Mouse (Mus musculus) midbrain, embryonic 14.5 days (tissue): Measurements from ENCODE around the gene Cc2d1a. TPM values are rescaled to one million over a fixed set of nuclear protein-coding genes. Genes with fewer than 3 reads are reported as not detected.

Experiments used
- ATAC-seq: fragments of 200-750 bp; cut with Nextera tagmentation; 2 replicates; pipeline ENCODE4 v1.8.0; 2017; ENCODE audit warnings: moderate number of reproducible peaks, moderate library complexity; ENCODE audit not compliant: low FRiP score, low TSS enrichment
- DNase-seq: peaks from one replicate; pipeline ENCODE4 v3.0.0-alpha.2; 2015
- H3K27ac ChIP-seq: fragments of 300-500 bp; sonication (generic); replicated peaks from 2 replicates; pipeline ENCODE4 v1.5.1; 2014; ENCODE audit warnings: mild to moderate bottlenecking, low read depth, low read length, moderate library complexity
- H3K27me3 ChIP-seq: fragments of 300-500 bp; sonication (generic); 2 replicates; pipeline ENCODE4 v1.6.1; 2014; ENCODE audit warnings: low read length, control low read depth, mixed read lengths; ENCODE audit not compliant: control insufficient read depth, insufficient read depth
- H3K36me3 ChIP-seq: fragments of 300-500 bp; sonication (generic); 2 replicates; pipeline ENCODE4 v1.6.1; 2014; ENCODE audit warnings: low read length, control low read depth; ENCODE audit not compliant: control insufficient read depth, insufficient read depth
- H3K4me1 ChIP-seq: fragments of 300-500 bp; sonication (generic); 2 replicates; pipeline ENCODE4 v1.6.1; 2014; ENCODE audit warnings: mild to moderate bottlenecking, antibody characterized with exemption, low read length, control low read depth; ENCODE audit not compliant: control insufficient read depth, insufficient read depth
- H3K4me2 ChIP-seq: fragments of 300-500 bp; sonication (generic); 2 replicates; pipeline ENCODE4 v1.6.1; 2014; ENCODE audit warnings: mild to moderate bottlenecking, low read length, moderate library complexity
- H3K4me3 ChIP-seq: fragments of 300-500 bp; sonication (generic); replicated peaks from 2 replicates; pipeline ENCODE4 v1.5.1; 2014; ENCODE audit warnings: low read depth, low read length
- H3K9ac ChIP-seq: fragments of 300-500 bp; sonication (generic); replicated peaks from 2 replicates; pipeline ENCODE4 v1.6.1; 2014; ENCODE audit warnings: mild to moderate bottlenecking, low read length, moderate library complexity
- H3K9me3 ChIP-seq: fragments of 300-500 bp; sonication (generic); 2 replicates; pipeline ENCODE4 v1.6.1; 2016; ENCODE audit warnings: low read length, control low read depth, mixed read lengths; ENCODE audit not compliant: control insufficient read depth
- WGBS: fragments of 180-500 bp; shearing (Covaris S2); extraction: QIAGEN DNeasy Blood & Tissue Kit; methylation state at CpG from one replicate; pipeline ENCODE4 v1.1.7; 2014; 5-methylcytosine and 5-hydroxymethylcytosine counted together
- polyA plus RNA-seq: library from polyadenylated mRNA; unstranded; fragments of >200 nt; fragmentation: Nextera tagmentation; extraction: Ambion mirVana; gene quantifications from 2 replicates; pipeline ENCODE4 v1.2.1, GENCODE M21; 2014

Gene Cc2d1a
- polyA plus RNA-seq, 1 experiment from 2014 or later, result 28.9 TPM

DNA sequence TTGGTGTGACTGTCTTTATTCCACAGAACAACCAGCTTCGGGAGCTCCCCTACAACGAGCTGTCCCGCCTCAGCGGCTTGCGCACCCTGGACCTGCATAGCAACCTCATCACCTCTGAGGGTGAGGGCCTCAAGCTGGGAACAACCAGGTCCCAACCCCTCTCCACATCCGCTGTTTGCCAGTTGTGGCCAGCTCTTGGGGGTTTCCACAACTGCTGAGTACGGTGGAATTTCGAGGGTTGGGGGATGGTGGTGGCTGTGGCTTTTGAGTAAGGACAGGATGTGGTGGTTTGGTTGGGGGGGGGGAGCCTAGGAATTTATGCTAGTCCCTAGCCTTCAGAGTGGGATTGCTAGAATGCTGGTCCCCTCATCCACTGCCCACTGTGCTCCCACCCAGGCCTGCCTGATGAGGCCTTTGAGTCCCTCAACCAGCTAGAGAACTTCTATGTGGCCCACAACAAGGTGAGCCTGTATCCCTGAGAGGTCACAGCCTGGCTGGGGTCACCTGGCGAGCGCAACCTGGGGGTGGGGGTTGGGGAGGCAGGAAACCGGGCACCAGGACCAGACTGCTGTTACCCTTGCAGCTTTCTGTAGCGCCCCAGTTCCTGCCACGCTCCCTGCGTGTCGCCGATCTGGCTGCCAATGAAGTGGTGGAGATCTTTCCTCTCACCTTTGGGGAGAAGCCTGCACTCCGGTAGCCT lies 20.4 kb downstream of the Cc2d1a start:
- ATAC-seq (no peak), DNase-seq (no peak)
- Histone ChIP-seq H3K27me3 (no peaks in the 10 kb centered on the region), H3K9ac (no peak overlapping the region), H3K4me3 (no peak overlapping the region), H3K36me3 (peaks cover 10% of the 10 kb centered on the region), H3K4me1 (no peaks in the 10 kb centered on the region), H3K27ac (no peak overlapping the region), H3K4me2 (no peak overlapping the region), H3K9me3 (no peaks in the 10 kb centered on the region)
- 79% methylated on average over 17 of the region's 17 CpGs for WGBS

DNA sequence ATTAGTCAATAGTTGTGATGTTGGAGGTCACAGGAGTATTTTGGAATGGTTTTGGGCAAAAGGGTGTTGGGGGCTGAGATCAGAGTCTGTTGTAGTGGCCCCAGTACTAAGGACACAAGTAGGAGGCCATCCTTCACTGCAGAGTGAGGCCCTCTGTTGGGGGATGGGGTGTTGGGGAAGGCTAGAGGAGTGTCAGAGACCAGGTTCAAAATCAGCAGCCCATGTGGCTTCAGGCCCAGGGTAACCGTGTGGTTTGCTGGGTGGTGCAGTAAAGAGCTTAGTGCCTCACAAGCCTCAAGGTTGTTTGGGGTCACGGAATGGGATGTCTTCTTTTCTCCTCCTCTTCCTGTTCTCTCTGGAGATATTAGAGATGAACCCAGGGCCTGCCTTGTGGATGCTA lies 21.0 kb downstream of the Cc2d1a start:
- no peak overlapping the region for H3K4me2 ChIP-seq
- ATAC-seq (no peak), DNase-seq (no peak)
- H3K9ac ChIP-seq, result no peak overlapping the region
- 77% methylated on average over 2 of the region's 2 CpGs for WGBS
- H3K4me1 ChIP-seq, result no peaks in the 10 kb centered on the region
- peaks cover 4% of the 10 kb centered on the region; the same call in 1 of the 2 replicates for H3K36me3 ChIP-seq
- no peaks in the 10 kb centered on the region for H3K27me3 ChIP-seq
- no peak overlapping the region for H3K27ac ChIP-seq
- H3K9me3 ChIP-seq, result no peaks in the 10 kb centered on the region
- no peak overlapping the region for H3K4me3 ChIP-seq

GRCm38 (mm10) chr8:84125656-84126055 lies 22.1 kb downstream of the Cc2d1a start, which contains the start of gene Podnl1:
Gene Podnl1 (plus strand): TSS chr8:84125989.
- no peak for DNase-seq
- no peaks in the 10 kb centered on the region for H3K4me1 ChIP-seq
- no peak within 1 kb of the TSS for H3K4me2 ChIP-seq
- H3K27me3 ChIP-seq, result no peaks in the 10 kb centered on the region
- 0 out of 2 replicates have a peak within 1 kb of the TSS, but pooled peaks have one; percentile 20 for H3K27ac ChIP-seq
- H3K4me3 ChIP-seq, result no peak within 1 kb of the TSS
- WGBS, result 57% methylated on average over 9 of the region's 9 CpGs
- H3K9me3 ChIP-seq, result no peaks in the 10 kb centered on the region
- H3K9ac ChIP-seq, result no peak within 1 kb of the TSS
- H3K36me3 ChIP-seq, result no peaks in the 10 kb centered on the region
- peak; percentile 34; the same call in 1 of the 2 replicates for ATAC-seq

DNA sequence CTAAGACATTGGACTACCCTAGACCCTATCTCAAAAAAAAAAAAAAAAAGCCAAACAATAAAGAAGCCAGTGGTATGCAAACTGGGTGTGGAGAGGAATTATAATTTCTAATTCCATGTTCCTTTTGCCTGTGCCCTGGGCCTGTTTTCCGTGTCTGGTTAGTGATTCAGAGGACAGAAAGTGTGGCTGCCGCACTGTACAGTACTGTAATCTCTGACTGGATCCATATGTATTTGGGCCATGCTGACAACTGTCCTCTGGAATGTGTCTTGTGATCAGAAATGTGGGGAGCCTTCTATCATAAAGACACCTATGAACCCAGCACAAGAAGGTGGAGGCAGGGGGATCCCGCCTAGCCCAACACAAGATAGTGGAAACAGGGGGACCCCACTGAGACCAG lies 25.6 kb downstream of the Cc2d1a start:
- Histone ChIP-seq H3K4me3 (no peak overlapping the region), H3K9me3 (no peaks in the 10 kb centered on the region), H3K36me3 (no peaks in the 10 kb centered on the region), H3K4me2 (no peak overlapping the region), H3K27ac (no peak overlapping the region), H3K4me1 (no peaks in the 10 kb centered on the region), H3K9ac (no peak overlapping the region), H3K27me3 (no peaks in the 10 kb centered on the region)
- ATAC-seq (no peak), DNase-seq (no peak)
- WGBS, result 86% methylated on average over 3 of the region's 3 CpGs

GRCm38 (mm10) chr8:84115646-84116045 lies 32.1 kb downstream of the Cc2d1a start:
- no peaks in the 10 kb centered on the region for H3K36me3 ChIP-seq
- WGBS, result 80% methylated on average over 6 of the region's 6 CpGs
- H3K27ac ChIP-seq, result no peak overlapping the region
- no peak overlapping the region for H3K4me2 ChIP-seq
- DNase-seq, result no peak
- ATAC-seq, result no peak
- H3K9me3 ChIP-seq, result no peaks in the 10 kb centered on the region
- H3K9ac ChIP-seq, result no peak overlapping the region
- H3K27me3 ChIP-seq, result no peaks in the 10 kb centered on the region
- H3K4me1 ChIP-seq, result no peaks in the 10 kb centered on the region
- no peak overlapping the region for H3K4me3 ChIP-seq

- H3K27ac ChIP-seq, result no peak overlapping the region
- peaks cover 28% of the 10 kb centered on the region for H3K4me1 ChIP-seq
- ATAC-seq (no peak), DNase-seq (no peak)
- H3K4me2 ChIP-seq, result no peak overlapping the region
- H3K9me3 ChIP-seq, result no peaks in the 10 kb centered on the region
- H3K27me3 ChIP-seq, result no peaks in the 10 kb centered on the region
- H3K36me3 ChIP-seq, result peaks cover 13% of the 10 kb centered on the region
- H3K9ac ChIP-seq, result no peak overlapping the region
- 96% methylated on average over 6 of the region's 6 CpGs for WGBS
- H3K4me3 ChIP-seq, result no peak overlapping the region
Measured at GRCm38 (mm10) chr8:84106216-84107040, 41.3 kb downstream of the Cc2d1a start.

- no peaks in the 10 kb centered on the region for H3K27me3 ChIP-seq
- peak overlapping the region; percentile 82 for H3K27ac ChIP-seq
- ATAC-seq (no peak), DNase-seq (no peak)
- no peaks in the 10 kb centered on the region for H3K9me3 ChIP-seq
- H3K4me1 ChIP-seq, result peaks cover 28% of the 10 kb centered on the region
- H3K4me2 ChIP-seq, result peak overlapping the region; percentile 53; the same call in 1 of the 2 replicates
- peaks cover 16% of the 10 kb centered on the region for H3K36me3 ChIP-seq
- H3K9ac ChIP-seq, result no peak overlapping the region
- no peak overlapping the region for H3K4me3 ChIP-seq
- WGBS, result 83% methylated on average over 2 of the region's 2 CpGs
Measured at GRCm38 (mm10) chr8:84105676-84106075, 42.1 kb downstream of the Cc2d1a start.

- DNase-seq (peak; percentile 99), ATAC-seq (peak; percentile 96)
- Histone ChIP-seq H3K27ac (peak within 1 kb of the TSS; percentile 95), H3K27me3 (no peaks in the 10 kb centered on the region), H3K9me3 (no peaks in the 10 kb centered on the region), H3K4me2 (peak within 1 kb of the TSS; percentile 77), H3K4me1 (peaks cover 28% of the 10 kb centered on the region), H3K4me3 (peak within 1 kb of the TSS; percentile 58), H3K9ac (peak within 1 kb of the TSS; percentile 72), H3K36me3 (peaks cover 16% of the 10 kb centered on the region)
- WGBS, result 6% methylated on average over 42 of the region's 42 CpGs
Measured at GRCm38 (mm10) chr8:84104697-84105609, 42.8 kb downstream of the Cc2d1a start, which contains the start of gene Dcaf15. Gene Dcaf15 (minus strand): TSS chr8:84104768.
